Mouse (Mus musculus) thymus, adult 2 months (tissue): ENCODE data around the gene Aida. TPM values are rescaled to one million over a fixed set of nuclear protein-coding genes. Genes with fewer than 3 reads are reported as not detected.

ENCODE experiments used
- DNase-seq: peaks from one replicate; pipeline ENCODE4 v3.0.0; 2021
- H3K27ac ChIP-seq: fragments of 200-500 bp; 2 replicates; pipeline ENCODE4 v1.5.1; 2012; ENCODE audit warnings: low read length, control low read depth; ENCODE audit not compliant: control insufficient read depth, insufficient read depth
- H3K27me3 ChIP-seq: fragments of 200-500 bp; 2 replicates; pipeline ENCODE4 v1.6.1; 2012; ENCODE audit warnings: mild to moderate bottlenecking, low read length, moderate library complexity, mixed read lengths; ENCODE audit not compliant: control insufficient read depth, insufficient read depth
- H3K36me3 ChIP-seq: fragments of 200-500 bp; 2 replicates; pipeline ENCODE4 v1.6.1; 2012; ENCODE audit warnings: mild to moderate bottlenecking, low read length, moderate library complexity; ENCODE audit not compliant: control insufficient read depth, insufficient read depth
- H3K4me1 ChIP-seq: fragments of 200-500 bp; replicated peaks from 2 replicates; pipeline ENCODE4 v1.6.1; 2012; ENCODE audit warnings: low read length; ENCODE audit not compliant: control insufficient read depth, insufficient read depth
- H3K4me3 ChIP-seq: fragments of 200-500 bp; 2 replicates; pipeline ENCODE4 v1.5.1; 2012; ENCODE audit warnings: mild to moderate bottlenecking, low read length, control low read depth, moderate library complexity; ENCODE audit not compliant: control insufficient read depth, insufficient read depth
- CTCF ChIP-seq: fragments of 200-500 bp; IDR thresholded peaks from 2 replicates; pipeline ENCODE4 v1.5.1; 2012; ENCODE audit warnings: mild to moderate bottlenecking, control low read depth, low read length, moderate library complexity, borderline replicate concordance; ENCODE audit not compliant: control insufficient read depth, poor library complexity, insufficient read depth; ENCODE audit errors: extremely low read depth
- POLR2A ChIP-seq: fragments of 200-500 bp; IDR thresholded peaks from 2 replicates; pipeline ENCODE4 v1.6.1; 2012; ENCODE audit warnings: mild to moderate bottlenecking, low read length, control low read depth, moderate library complexity; ENCODE audit not compliant: control insufficient read depth, poor library complexity, insufficient read depth; ENCODE audit errors: extremely low read depth
- WGBS: fragments of 180-500 bp; shearing (Covaris S2); methylation state at CpG from one replicate; pipeline ENCODE4 v1.1.7; 2018; 5-methylcytosine and 5-hydroxymethylcytosine counted together
- polyA plus RNA-seq: library from polyadenylated mRNA; depleted of rRNA; stranded (reverse); fragments of >200 nt; gene quantifications from 2 replicates; pipeline ENCODE4 v1.2.3, GENCODE M21; 2012

Gene Aida
- polyA plus RNA-seq, 1 experiment, result 24.7 TPM

DNA sequence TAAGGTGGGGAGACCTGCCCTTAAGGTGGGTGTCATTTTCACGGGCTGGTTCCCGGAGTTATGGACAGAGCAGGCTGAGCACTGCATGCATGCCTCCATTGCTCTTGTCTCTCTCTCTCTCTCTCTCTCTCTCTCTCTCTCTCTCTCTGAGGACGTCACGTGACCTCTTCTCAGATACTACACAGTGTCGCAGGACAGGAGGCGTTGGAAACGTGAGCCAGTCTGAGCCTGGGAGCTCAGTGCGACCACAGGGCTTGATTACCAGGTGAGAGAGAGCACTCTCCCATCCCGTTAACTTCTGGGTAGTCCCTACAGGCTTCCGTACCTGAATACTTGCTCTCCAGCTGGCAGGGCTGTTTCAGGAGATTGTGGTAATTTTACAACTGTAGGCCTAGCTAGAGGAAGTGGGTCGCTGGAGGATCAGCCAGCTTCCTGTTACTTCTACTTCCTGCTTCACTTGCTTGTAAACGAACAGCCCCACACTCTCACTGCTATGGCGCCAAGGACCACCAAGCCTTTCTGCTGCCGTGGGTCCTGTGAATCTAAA, 30.4 kb upstream of the Aida start:
- H3K4me3 ChIP-seq, result peak overlapping the region; percentile 32
- WGBS, result 44% methylated on average over 14 of the region's 14 CpGs
- no peaks in the 10 kb centered on the region for H3K27me3 ChIP-seq
- no peaks in the 10 kb centered on the region for H3K36me3 ChIP-seq
- peak; percentile 53 for DNase-seq
- H3K4me1 ChIP-seq, result peaks cover 10% of the 10 kb centered on the region
- H3K27ac ChIP-seq, result peak overlapping the region; percentile 91
- TF ChIP-seq CTCF (peak; percentile 17; the same call in 1 of the 2 replicates), POLR2A (no peak)

DNA sequence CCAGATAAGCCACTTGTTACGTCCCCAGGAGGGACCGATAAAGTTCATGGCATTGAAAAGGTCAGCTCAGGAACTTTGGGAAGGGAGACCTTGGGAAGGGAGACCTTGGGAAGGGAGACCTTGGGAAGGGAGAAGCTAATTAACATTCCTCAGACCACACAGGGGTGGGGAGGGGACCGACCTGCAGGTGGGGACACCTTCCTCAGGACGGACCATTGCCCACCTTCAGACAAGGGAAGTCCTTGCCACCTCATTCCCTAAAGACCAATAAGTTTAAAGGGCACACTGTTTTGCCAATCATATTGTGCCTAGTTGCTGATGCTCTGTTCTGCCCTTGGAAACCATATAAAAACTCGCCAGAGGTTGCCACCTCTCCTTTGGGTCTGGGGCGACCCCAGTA, 28.7 kb upstream of the Aida start:
- Histone ChIP-seq H3K4me3 (no peak overlapping the region), H3K27ac (no peak overlapping the region), H3K36me3 (no peaks in the 10 kb centered on the region), H3K4me1 (peaks cover 10% of the 10 kb centered on the region), H3K27me3 (no peaks in the 10 kb centered on the region)
- 95% methylated on average over 6 of the region's 6 CpGs for WGBS
- TF ChIP-seq POLR2A (no peak), CTCF (no peak)
- no peak for DNase-seq

DNA sequence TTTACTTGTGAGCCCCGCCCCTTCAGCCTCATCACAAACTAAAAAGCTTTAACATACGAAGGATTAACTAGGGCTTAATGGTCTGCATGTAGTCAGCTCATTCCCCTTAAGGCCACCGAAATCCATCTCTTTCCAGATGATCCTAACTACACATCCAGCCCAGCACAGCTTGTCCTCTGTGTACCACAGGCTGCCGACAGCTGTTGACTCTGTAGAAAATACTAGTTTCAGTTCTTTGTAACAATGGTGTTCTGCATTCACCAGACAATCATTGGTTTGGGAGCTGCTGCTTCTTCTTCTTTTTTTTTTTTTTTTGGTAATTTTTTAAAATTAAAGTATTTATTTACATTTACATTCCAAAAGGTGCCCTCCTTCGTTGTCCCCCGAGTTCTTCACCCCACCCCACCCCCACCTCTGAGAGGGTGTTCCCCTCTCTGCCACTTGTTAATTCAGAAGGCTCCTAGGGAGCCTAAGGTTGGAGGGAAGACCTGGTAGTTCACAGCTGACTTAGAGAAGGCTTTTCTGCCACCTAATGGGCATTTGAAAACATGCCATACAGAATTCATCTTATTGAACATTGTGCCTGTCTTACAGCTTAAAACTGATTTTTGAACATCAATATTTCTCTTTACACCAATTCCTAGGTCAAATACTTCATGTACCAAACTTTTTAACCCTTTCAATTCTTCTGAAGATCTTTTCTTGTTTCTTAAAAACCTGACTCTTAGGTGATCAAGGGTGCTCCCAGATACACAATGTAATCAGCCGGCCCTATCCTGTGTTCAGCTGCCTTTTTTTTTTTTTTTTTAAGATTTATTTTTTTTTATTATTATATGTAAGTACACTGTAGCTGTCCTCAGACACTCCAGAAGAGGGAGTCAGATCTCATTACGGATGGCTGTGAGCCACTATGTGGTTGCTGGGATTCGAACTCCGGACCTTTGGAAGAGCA, 23.2 kb upstream of the Aida start:
- no peak overlapping the region for H3K27ac ChIP-seq
- no peak overlapping the region for H3K4me3 ChIP-seq
- H3K36me3 ChIP-seq, result peaks cover under 1% of the 10 kb centered on the region
- WGBS, result 65% methylated on average over 10 of the region's 10 CpGs
- DNase-seq, result peak; percentile 13
- no peak for TF ChIP-seq CTCF
- TF ChIP-seq POLR2A, result no peak
- H3K4me1 ChIP-seq, result no peaks in the 10 kb centered on the region
- no peaks in the 10 kb centered on the region for H3K27me3 ChIP-seq

GRCm38 (mm10) chr1:183274385-183274784, 22.0 kb upstream of the Aida start:
- DNase-seq, result no peak
- H3K36me3 ChIP-seq, result peaks cover 13% of the 10 kb centered on the region
- H3K4me3 ChIP-seq, result no peak overlapping the region
- no peaks in the 10 kb centered on the region for H3K27me3 ChIP-seq
- 77% methylated on average over 3 of the region's 3 CpGs for WGBS
- TF ChIP-seq CTCF, result no peak
- TF ChIP-seq POLR2A, result no peak
- H3K4me1 ChIP-seq, result no peaks in the 10 kb centered on the region
- no peak overlapping the region for H3K27ac ChIP-seq

DNA sequence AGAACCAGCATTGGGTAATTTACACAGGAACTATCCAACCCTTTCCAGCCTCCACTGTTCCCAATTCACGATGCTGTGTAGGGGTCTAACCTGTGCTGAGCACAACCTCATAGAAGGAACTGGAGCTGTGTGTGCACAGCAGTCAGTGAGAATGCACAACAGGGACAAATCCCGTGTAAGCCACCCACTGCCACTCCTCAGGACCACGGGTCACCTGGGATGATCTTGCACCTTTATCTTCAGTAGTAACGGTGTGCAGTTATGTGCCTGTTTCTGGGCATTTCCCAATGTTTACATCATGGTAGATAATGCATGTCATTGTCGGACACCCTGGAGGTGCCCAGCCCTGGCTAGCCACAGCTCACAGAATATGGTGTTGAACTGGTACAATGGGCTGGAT, 20.6 kb upstream of the Aida start:
- Histone ChIP-seq H3K27ac (no peak overlapping the region), H3K4me1 (no peaks in the 10 kb centered on the region), H3K36me3 (peaks cover 24% of the 10 kb centered on the region), H3K27me3 (no peaks in the 10 kb centered on the region), H3K4me3 (no peak overlapping the region)
- TF ChIP-seq POLR2A (no peak), CTCF (no peak)
- WGBS, result 88% methylated on average over 5 of the region's 5 CpGs
- no peak for DNase-seq

GRCm38 (mm10) chr1:183288351-183288750, 8.0 kb upstream of the Aida start:
- H3K36me3 ChIP-seq, result peaks cover 93% of the 10 kb centered on the region
- H3K27ac ChIP-seq, result no peak overlapping the region
- no peak overlapping the region for H3K4me3 ChIP-seq
- no peaks in the 10 kb centered on the region for H3K4me1 ChIP-seq
- no peak for DNase-seq
- TF ChIP-seq CTCF, result no peak
- no peak for TF ChIP-seq POLR2A
- H3K27me3 ChIP-seq, result no peaks in the 10 kb centered on the region
- WGBS, result 95% methylated on average over 3 of the region's 3 CpGs

DNA sequence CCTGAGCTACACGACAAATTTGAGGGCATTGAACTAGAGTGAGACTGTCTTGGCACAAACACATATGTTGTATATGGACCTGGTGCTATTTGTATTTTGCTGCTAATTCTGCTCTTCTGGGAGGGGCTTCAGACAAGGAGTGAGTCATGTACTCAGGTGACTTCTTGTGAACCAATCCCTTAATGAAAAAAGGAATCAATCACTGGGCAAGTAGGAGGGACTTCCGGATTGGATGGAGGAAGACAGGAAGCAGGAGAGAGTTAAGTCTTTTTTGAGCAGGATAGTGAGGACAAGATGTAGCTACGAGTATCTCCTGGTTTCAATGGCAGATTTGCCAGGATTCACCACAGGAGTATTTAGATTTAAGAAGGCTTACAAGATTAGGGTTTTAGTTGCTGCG, 6.8 kb upstream of the Aida start:
- no peak for TF ChIP-seq POLR2A
- no peak for TF ChIP-seq CTCF
- peaks cover 84% of the 10 kb centered on the region for H3K36me3 ChIP-seq

More for the DNA sequence above, 6.8 kb upstream of the Aida start:
- no peaks in the 10 kb centered on the region for H3K4me1 ChIP-seq
- 98% methylated on average over 4 of the region's 4 CpGs for WGBS
- H3K27me3 ChIP-seq, result no peaks in the 10 kb centered on the region
- H3K4me3 ChIP-seq, result no peak overlapping the region
- no peak overlapping the region for H3K27ac ChIP-seq
- no peak for DNase-seq
